Mouse (Mus musculus) adrenal gland, adult 2 months (tissue): ENCODE measurements around the gene Lin9. TPM values are rescaled to one million over a fixed set of nuclear protein-coding genes. Genes with fewer than 3 reads are reported as not detected.
A peak's percentile ranks its signal among the peaks of the same experiment; 100 is the strongest.
"Not testable (repeated sequence)": the region's sequence is repeated elsewhere in the genome, so short reads cannot be mapped to it uniquely, and the experiment has no call there.

Experiments used
- DNase-seq: peaks from one replicate; pipeline ENCODE4 v3.0.0; 2021
- long read RNA-seq: library from polyadenylated mRNA; stranded (forward); transcript quantifications from one replicate; pipeline ENCODE4 v2.0.0, GENCODE M21; 2021
- polyA plus RNA-seq: library from polyadenylated mRNA; depleted of rRNA; stranded (reverse); fragments of >200 nt; gene quantifications from 2 replicates; pipeline ENCODE4 v1.2.3, GENCODE M21; 2012; rRNA removed
- total RNA-seq, 2 experiments: library from RNA; stranded (reverse); gene quantifications; 2 replicates each; pipeline ENCODE4 v1.2.3; 2021

The Lin9 gene
- 1 to 10 TPM; 3.4 to 4.9 TPM for total RNA-seq
- polyA plus RNA-seq, result 0.88 and 1.0 TPM in 2 replicates
- long read RNA-seq, partial matches to known transcripts, result 0 of 4 reads
- long read RNA-seq, other reads (novel, unspliced or antisense), result 1 of 4 reads

DNA sequence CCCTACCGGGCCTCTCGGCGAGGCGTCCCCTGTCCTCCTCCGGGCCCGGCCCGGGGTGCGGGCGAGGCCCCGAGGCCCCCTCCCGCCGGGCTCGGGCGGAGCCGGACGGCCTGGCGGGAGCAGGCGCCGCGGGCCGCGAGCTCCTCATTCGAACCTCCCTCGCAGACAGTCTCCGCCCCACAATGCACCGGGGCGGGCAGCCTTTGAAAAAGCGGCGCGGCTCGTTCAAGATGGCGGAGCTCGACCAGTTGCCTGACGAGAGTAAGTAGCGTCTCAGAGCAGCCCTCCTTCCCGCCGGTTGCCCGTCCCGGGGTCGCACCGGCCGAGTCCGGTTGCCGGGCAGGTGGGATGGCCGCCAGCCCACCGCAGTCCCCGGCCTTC, at the start of gene Lin9:
TSS of gene Lin9 (plus strand) at position 14 of the 381 bp plus-strand sequence.
- peak; percentile 95 for DNase-seq

DNA sequence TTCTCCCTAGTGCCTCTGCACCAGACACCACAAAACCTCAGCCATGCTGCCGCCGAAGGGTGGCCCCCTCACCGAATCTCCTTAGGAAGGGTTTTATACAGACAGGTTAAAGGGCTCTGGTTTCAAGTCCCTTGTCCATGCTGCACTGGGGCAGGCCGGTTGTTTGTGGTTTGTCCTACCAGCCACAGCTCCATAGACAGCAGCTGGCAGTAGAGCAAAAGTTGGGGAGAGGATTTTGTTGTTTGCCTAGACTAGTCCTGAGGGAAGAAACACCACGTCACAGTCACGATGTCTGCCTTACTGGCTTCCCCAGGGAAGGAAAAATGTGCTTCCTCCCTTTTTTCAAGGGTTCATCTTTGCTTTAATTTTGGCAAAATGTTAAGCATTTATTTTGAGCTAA, 40.4 kb upstream of the Lin9 start:
- DNase-seq, result no peak

DNA sequence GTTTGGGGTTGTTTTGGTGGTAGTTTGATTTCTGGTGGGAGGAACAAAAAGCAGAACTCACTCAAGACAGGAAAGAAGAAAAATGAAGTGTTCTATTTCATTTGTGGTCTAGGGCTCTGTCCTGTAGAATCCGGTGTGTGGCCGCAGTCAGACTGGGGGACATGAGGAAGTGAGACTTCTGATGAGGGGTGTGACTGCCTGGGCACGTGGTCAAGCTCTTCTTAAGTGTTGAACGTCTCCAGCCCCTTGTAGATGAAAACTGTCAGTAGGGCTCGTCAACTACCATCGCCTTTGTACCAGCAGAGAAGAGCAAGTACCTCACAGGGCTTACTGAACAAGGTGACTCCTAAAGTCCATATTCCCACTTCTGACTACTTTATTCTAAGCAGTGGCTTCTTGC, 39.1 kb upstream of the Lin9 start:
- DNase-seq, result no peak

DNA sequence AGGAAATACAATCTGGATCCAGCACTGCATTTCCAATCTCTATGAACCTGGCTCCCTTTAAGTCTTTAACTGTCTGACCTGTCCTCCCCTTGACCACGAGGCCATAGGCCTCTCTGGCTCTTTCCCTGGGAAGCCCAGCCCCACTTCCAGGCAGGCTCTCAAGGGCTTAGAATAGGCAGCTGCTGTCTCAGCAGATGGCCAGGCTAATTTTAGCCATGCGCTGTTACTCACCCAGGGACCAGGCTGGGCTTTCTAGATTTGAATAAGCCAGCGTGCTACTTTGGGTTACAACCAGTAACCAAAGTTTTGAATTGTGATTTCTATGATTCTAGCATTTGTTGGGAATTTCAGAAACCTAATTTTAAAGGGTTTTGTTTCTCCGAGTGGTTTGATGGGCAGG, 36.4 kb upstream of the Lin9 start:
- DNase-seq, result peak; percentile 50

DNA sequence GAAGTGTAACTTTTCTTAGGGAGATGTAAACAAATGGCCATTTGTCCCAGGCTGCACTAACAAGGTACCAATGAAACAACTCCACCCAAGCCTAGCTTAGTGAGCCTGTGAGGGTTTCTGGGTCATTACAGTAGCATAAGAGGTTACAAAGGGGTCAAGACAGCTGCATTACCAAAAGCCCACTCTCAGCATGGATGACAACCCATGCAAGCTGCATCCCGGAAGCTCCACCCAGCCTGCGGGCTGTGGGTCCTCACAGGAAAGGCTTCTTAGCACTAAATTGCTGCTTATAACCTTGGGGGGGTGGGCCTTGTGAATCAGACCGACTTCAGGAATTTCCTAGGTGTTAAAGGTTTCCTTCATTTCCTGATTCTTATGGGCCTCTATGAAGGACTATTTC, 34.8 kb upstream of the Lin9 start:
- no peak for DNase-seq

DNA sequence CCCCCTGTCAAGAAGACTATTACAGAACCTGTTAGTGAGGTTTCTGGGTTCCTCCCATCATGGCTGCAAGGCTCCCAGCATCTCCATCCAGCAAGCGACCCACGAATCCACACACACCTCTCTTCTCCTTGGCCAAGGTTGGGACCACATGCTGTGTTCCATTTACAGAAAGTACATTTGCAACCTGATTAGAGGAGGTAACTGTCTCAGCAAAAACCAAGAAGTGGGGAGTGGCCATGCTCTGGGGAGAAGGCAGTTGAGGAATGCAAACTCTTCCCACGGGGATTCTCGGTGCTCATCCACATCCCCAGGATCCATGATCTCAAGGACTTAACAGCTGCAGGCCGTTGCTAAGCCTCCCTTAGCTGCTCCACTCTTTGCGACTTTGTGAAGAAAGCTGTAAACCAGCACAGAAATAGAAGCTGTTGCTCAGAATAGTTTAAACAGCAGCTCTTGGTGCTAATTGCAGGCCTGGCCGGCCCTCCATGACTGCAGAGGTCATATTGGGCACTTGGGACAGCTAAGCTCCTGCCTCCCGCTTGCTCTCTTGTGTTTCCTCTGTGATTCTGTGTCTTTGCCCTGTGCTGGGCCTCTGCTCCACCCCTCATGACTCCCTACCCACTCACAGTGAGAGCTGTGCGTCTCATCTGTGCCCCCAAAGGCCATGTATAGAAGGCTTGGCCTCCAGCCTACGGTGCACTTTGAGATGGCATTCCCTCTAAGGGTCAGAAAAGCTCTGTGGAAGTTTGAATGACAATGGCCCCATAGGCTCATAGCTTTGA, 34.0 kb upstream of the Lin9 start:
- DNase-seq, result no peak

DNA sequence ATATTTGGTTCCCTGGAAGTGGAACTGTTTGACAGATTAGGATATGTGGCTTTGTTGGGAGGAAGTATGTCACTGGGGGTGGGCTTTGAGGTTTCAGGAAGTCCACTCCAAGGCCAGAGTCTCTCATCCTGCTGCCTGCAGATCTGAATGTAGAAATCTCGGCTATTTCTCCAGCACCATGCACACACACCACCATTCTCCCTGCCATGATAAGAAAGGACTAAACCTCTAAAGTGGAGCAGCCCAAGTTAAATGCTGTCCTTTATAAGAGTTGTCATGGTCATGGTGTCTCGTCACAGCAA, 33.4 kb upstream of the Lin9 start:
- DNase-seq, result no peak

DNA sequence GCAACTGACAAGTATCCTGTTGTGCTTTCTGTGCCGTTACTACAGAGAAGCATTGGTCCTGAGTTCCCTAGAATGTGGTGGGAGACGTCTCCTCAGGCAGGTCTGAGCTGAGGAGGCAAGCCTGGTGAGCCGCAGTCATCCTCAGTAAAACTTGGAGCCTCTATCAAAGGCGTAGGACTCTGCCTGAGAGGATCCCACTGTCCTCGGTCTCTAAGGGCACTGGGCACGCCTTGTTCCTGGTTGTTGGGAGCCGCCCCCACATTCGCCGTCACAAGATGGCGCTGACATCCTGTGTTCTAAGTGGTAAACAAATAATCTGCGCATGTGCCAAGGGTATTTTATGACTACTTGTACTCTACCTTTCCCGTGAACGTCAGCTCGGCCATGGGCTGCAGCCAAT, 29.1 kb upstream of the Lin9 start:
- not testable (repeated sequence) for DNase-seq

DNA sequence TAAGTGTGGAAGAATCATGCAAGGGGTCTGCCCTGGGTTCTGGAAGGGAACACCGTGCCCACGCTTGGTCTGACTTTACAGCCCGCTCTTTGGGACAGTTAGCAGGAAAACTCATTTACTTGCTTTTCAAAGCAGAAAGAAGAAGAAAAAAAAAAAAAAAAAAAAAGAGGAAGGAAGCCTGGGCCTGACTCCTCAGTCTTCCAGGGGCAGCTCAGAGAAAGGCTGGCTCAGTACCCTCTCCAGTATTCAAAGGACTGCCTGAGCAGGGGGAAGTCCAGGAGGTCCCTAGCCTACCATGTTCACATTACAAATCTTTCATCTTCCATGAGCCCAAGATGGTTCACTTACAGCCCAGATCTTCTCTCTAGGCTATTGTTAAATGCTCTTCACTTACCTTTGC, 24.2 kb upstream of the Lin9 start:
- DNase-seq, result no peak

DNA sequence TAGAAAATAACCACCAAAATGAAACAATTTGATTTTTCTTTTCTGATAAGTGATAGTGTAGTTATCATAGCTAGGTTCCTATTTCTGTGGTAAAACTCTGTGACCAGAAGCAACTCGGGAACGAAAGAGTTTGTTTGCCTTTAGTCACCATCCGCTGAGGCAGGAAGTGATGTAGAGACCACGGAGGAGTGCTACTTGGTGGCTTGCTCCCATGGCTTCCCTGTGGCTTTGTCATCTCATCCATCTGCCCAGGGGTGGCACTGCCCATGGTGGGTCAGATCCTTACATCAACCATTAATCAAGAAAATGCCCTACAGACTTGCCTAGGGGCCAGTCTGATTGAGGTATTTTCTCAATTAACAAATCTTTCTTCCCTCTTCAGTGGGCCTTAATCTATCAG, 18.6 kb upstream of the Lin9 start:
- DNase-seq, result no peak

DNA sequence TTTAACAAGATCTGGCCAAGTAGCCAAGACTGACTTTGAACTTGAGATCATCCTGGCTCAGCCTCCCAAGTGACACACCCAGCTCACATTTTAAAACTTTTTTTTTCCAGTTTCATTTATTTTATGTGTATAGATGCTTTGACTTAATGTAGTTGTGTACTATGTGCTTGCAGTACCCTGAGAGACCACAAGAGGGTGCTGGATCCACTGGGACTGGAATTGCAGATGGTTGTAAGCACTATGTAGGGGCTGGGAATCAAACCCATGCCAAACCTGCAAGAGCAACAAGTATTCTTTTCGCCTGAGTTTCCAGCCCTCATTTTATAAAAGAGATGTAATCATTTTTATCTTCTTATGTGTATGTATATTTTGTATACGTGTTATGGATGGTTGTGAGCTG, 17.0 kb upstream of the Lin9 start:
- no peak for DNase-seq

DNA sequence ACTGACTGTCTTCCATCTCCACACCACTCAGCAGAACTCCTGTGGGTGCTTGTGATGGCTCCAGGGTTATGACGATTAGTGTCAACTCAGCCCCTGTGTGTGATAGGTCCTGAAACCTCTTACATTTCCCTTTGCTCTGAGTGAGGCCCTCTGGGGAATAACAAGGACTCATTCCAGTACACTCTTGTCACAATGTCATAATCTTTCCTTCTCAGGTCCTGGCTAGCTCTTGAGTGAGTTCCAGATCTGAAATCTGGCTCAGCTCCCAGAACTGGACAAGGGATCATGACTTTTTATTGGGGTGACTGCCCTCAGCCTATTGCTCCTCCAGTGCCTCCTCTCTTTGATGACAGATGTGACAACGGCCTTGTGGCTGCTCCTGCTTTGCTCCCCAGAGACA, 14.8 kb upstream of the Lin9 start:
- peak; percentile 87 for DNase-seq

DNA sequence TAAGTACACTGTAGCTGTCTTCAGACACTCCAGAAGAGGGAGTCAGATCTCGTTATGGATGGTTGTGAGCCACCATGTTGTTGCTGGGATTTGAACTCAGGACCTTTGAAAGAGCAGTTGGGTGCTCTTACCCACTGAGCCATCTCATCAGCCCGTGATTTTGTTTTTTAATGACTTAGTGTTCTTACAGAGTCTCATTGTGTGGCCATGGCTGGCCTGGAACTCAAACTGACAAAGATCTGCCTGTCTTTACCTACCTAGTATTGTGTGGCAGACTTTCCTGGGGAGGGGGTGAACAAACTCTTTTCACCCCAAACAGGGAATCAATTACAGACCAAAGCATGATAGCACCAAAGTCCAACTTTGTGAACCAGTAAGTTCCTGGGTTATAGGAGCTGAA, 3.2 kb upstream of the Lin9 start:
- DNase-seq, result not testable (repeated sequence)

DNA sequence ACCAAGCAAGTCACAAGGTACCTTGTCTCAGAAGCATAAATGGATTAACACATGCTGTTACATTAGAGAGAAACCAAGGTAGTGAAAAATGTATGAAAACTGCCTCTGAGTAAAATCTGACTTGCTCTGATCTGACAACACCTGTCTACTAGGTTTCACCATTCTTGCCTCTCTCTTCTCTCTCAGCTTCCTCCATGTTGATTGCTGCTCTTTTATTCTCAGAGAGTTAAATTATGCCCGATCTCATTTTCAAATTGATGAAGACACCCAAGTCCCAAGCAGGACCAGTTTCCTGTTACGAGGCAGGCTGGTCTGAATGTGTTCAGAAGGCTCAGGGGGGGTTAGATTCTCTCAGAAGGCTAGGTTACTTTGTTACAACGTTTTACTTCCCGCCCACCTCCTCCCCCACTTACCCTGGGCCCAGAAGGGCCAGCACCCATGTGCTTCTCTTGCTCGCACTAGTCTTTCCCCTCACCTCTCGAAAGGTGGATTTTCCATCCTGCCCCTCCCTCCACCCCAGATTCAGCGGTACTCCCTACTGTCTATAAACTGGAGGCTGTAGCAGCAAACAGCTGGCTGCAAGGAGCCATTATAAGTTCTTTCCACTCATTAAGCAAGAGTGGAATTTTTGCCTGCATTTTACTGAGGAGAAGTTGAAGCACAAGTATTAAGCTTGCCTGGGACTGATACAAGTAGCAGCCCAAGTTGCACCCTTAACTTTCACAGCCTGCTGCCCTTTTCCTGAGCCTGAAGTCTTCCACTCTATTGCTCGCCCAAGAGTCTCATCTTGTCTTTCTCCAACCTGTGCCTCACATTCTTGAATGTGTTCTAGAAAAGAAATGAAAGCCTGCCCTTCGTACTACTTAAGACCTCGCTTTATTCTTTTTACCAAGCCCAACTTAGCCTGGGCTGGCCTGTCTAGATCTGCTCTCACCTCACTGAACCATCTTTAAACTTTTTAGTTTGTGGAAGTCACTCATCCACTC, 1.2 kb upstream of the Lin9 start:
- no peak for DNase-seq

DNA sequence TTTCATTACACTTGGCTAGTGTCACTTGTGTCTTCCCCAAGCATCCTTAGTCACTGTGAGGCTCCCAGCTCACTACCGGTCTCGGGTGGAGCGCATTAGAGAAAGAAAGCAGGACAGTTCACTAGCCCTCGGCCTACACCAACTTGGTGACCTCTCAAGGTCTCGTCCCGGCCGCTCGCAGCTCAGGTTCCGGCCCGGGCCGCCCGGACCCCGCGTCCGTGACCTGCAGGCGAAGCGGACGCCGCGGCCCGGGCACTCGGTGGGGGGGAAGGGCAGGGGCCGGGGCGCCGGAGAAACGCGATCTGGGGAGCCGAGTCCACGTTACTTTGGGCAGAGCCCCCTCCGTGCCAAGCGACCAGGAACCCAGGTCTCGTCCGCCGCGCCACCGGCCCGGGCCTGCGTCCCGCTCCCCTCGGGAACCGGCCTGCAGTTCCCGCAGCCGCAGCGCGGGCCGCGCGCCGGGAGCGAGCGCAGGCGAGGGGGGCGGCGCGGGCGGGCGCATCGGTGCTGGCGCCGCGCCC, 285 bp upstream of the Lin9 start:
- DNase-seq, result peak; percentile 71

DNA sequence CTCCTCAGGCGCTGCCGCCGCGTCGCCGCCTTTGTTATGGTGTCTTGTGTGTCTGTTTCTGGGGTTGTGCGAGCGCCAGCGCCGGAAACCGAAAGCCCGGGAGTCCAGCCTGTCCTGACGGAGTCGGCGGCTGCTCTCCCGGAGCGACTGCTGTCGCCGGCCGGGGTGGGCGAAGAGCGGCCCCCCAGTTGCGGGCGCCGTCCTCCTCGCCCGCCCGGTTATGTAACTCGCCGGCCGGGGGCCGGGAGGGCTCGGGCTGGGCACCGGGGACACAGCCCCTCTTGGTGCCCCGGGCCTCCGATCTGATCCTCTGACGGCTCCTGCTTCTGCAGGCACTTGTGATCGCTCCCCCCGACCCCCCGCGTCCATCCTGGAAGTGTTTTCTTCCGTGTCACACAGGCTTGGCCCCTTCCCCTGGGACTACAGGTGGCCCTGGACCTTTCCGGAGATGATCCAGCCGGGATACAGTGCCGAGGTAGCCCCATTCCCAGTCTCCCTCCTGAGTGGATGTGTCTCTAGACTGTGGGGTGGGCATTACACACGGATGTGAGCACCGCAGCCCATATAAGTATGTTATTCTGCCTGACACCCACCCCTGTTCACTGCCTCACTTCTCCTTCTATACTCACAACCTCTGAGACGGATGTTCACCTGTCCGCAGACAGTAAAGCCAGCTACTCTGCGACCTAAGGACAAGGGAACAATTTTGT, 723 bp downstream of the Lin9 start:
- no peak for DNase-seq

DNA sequence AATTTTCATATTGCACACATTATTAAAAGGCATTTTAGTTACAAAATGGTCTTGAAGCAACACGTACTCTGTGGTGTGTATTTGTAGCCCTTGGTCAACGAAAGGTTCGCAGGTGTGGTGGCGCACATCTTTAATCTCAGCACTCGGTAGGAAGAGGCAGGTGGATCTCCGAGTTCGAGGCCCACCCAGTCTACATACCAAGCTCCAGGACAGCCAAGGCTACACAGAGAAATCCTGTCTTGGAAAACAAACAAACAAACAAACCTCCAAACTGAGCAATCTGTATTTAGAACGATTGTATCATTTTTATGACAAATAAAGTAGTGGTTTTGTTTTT, 1.2 kb downstream of the Lin9 start:
- DNase-seq, result no peak

DNA sequence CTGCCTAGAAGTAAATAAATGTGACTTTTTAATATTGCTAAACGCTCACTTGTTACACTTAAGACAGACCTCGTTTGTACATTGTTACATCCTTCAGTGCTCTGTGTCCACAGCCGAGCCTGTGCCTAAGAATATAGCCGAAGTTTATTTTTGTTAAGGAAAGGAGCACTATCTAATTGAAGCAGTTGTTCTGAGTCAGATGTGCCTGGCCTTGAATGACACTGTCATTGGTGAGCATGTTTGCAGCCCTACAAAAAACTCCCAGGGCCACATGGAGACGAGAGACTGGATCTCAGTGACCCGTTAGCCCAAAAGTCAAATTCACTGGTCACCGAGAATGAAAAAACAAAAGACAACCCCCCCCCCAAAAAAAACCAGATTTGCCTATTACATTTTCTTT, 50.3 kb downstream of the Lin9 start:
- DNase-seq, result peak; percentile 72

DNA sequence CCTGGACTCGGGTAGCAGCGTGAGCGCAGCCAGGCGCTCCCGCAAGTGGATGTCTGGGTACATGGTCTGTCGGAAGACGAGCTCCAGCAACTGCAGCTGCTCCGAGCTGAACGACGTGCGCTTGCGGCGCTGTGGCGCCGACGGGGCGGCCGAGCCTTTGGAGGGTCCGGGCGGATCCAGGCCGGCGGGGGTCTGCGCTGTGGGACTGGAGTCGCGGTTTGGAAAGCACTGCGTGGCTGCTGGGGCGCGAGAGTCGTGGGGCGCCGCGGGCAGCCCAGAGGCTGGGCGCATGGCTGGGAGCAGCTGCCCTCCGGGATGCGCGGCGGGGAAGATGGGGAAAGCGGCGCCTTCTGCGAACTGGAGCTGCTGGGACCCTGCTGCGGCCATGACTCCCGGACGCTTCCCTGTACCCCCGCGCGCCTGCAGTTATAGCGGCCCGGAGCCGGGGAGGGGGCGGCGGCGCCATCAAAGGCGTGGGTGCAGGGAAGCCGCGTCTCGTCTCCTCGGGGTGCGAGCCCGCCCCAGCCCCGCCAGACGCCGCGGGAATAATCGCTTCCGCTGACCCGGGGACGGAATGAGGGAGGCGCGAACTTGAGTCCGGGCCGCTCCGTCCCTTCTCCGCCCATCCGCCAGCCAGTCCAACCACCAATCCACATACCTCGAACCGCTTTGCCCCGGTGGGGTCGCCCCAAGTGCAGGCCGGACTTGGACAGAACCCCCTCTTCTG, 55.8 kb downstream of the Lin9 start, which contains the start of gene Mixl1:
TSS of gene Mixl1 (minus strand) at position 409 of the 727 bp plus-strand sequence.
- DNase-seq, result peak; percentile 29

DNA sequence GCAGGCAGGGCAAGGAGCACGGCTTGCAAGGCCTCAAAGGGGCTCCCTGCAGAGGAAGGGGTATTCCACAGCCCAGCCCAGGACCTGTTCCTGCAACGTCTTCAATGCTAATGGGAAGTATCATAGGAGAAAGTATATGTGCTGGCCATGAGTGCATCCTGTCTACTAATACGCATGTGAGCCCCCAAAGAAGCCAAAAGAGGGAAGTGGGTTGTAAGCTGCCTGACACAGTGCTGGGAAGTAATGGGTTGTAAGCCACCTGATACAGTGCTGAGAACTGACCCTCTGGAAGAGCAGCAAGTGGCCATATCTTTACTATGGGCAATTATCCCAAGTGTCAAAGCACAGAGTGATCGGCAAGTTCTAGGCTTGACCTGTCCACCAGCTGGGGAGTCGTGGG, 57.1 kb downstream of the Lin9 start:
- DNase-seq, result no peak

DNA sequence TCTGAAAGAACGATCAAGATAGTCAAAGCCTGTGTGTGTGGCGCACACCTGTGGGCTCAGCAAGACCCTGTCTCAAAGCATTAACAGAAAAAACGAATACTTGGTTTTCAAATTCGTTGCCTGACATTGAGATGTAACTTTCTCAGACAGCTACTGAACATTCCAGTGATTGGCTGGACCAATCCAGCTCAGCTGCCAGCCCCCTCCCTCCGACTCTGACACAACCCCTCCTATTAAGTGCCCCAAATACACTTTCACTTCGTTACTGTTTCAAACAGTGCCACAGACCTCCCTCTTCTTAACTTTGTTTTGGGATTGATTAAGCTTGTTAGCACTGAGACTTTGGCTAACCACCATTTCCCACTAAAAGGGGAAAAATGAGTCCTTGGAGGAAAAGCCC, 62.5 kb downstream of the Lin9 start:
- no peak for DNase-seq

DNA sequence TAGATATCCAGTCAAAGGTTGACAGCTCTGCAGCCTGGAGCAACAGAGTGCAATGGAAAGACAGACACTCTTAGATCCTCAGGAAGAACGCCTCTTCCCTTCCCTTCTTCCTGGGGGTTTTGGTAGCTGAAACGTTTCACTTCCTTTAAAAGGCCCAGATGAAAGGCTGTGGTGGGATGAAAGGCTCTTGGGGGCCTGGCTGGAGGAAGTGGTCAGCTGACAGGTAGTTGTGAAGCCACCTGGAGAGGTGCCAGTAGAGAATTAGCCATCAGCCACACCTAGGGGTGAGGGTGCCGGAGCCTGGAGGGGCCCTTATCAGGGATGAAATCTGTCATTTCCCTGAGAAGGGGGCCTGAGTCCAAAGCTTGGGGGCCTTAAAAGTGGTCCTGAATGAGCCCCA, 66.4 kb downstream of the Lin9 start:
- DNase-seq, result no peak
